Mouse (Mus musculus): ENCODE results near the gene Get4.

Gene Get4

DNA sequence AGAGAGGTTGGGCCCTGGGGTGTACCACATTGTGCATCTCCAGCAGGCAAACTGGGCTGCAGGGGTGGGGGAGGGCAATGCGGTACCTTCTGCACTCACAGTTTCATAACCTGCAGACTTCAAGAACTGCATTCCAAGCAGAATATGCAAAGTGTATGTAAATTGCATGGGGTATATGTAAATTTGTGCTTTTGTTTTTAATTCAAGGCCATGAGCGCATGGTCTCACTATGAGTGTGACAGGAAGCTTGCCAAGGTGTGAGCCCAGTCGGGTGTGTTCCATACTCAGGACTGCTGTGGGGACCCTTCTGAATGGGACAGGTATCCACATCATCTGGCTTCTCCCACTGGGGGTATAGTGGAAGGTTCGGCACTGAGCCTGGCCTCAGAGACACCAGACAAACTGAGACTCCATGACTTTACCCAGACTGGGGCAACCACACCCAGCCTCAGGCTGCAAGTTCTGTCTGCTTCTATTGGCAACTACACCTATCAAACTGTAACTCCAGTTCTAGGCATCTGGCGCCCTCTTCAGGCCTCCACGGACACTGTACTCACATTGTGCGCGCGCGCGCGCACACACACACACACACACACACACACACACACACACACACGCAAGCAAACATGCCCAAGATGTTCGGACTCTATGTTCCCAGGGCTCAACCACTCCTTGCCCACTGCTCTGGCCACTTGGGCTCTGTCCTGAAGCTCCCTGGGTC, 31.5 kb downstream of the Get4 start:
- in situ Hi-C loops (cut with MboI, MseI), result no loop called here

DNA sequence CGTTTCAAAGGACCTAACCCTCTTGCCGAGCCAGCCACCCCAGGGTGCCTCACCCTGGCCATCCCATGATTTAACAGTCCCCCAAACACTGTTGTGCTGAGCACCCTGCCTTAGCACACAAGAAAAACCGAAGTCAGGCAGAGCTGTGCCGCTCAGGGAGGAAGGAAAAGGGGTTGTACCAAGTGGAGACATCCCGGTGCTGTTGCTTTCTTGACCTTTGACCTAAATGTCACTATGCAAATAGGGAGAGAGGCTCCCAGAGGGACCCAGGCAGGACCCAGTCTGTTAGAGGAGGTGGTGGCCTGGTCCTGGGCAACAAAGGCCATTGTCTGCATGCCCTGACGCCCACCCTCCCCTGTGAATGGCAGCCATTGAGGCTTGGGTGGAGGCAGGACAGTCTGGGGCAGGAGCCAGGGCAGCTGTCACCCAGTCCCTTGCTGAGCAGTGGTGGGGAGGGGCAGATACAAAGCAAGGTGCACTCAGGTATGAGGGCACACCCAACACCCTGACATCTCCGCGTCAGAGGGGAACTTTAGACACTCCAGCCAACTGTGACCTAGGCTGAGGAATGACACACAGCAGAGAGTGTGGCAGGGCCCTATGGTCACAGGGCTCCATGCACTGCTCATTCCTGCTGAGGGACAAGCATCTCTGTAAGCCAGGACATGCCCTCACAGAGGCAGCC, 33.4 kb downstream of the Get4 start:
- in situ Hi-C loops (cut with MboI, MseI), result no loop called here

DNA sequence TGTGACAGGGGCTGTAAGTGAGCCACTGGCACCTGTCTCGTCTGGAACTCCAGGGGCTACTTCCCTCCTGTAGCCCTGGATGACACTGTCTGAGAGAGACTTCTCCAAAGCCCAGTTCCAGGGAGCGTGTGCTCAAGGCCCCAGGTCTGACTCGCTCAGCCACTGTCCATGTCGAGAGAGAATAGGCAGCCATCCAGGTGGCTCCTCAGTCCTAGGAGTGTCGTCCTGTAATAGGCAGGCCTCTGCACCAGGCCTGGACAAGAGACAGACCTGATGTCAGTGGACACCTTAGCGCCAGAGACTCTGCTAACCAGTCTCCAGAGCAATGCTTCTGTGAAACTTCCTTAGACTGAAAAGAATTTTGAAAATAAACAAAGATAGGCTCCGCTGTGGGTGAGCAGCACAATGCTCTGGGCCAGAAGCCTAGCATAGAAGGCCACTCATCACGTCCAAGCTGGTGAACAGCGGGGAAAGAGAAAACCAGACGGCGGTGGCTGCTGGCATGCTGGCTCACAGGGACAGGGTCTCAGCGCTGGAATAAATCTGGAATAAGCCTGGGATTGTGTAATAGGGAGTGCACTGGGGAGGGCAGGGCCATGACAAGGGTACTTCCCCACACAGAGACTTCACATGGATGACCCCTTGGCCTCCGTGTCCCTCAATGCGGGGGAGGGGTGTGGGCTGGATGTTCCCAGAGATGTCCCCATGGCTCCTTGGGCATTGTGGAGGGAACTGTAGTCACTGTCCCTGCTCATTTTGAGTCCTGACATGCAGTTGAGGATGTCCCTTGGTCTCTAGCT, 34.2 kb downstream of the Get4 start:
- in situ Hi-C loops (cut with MboI, MseI), result no loop called here

DNA sequence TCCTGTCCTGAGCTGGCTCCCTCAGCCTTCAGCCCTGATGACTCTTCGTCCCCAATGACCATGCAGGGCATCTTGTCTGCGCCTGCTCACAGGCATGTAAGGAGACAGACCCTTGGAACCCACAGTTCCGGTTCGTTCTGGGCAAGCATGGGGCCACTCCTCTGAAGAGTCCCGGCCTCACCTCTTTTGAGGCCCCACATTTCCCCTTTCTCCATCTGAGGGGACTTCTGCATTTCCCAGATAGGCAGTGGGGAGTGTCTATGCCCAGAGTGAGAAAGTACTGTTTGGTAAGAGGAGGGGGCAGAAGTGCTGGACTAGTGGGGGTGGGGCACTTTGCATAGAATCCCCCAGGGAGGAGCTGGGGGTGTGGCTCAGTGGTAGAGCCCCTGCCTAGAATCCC, 35.0 kb downstream of the Get4 start:
- in situ Hi-C loops (cut with MboI, MseI), result no loop called here

DNA sequence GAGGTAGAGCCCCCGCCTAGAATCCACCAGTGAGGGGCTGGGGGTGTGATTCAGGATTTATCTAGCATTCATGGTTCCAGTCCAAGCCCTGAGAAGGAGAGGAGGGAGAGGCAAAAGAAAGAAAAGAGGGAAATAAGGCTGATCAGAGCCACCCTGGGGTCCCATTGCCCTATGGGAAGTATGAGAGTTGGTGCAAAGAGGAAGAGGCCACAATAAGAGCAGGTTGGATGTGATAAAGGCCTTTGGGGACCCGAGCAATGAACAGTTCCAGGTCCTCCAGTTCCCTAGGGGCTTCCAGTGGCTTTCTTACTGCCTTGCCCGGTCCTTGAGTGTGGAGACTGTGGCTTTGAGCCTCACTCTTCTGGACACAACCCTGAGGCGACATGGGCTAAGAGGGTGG, 35.7 kb downstream of the Get4 start:
- in situ Hi-C loops (cut with MboI, MseI), result no loop called here

DNA sequence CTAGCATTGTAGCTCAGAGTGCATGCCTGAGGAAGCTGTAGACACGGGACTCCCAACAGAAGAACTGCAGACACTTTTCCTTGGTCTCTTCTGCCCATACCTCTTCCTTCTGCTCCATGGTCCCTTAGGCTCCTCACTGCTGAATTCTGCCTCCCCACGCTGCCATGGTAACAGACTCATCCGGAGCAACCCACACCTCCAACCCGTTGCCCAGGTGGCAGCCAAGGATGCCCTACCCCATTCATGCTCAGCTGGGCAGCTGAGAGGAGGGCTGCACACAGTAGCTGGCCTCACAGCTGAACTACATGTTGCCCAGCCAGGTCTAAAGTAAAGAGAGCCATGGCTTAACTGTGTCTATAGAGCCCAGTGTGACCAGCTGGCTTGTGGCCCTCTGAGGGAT, 36.5 kb downstream of the Get4 start:
- in situ Hi-C loops (cut with MboI, MseI), result no loop called here

DNA sequence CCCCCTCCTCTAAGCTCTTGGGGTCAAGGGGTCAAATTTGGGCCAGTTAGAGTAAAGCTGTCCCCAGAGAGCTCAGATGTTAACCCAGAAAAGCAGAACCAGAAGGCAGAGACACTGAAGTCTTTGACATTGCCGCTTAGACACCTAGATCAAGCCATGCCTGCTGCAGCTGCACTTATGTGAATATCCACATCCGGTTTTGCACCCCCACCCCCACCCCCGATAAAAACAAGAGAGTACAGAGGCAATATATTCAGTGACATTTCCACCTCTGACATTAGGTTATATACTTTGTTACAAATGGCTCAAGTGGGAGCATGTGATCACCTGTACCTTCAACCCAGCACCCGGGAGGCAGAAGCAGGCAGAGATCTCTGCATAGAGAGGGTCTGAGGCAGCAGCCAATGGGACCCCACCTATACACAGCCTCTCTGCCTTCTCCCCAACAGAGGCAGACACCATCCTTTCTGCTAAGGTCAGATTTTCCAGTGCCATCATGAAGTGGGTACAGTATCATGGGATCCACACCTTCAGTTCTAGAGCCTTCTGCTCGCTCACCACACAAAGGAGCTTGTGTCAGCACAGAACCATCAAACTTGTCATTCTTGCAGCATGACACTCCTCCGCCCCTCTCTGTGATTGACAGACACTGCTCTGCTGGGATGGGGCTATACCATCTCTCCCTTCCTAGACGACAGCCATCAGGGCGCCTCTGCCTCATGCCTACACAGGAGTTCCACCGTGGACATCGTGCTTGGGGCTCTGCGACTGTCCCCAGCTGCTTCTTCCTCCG, 38.5 kb downstream of the Get4 start:
- in situ Hi-C loops (cut with MboI, MseI), result loop anchor here (5.0 kb wide), 1 partner anchor 42 kb away; no protein-coding TSS in a partner anchor

DNA sequence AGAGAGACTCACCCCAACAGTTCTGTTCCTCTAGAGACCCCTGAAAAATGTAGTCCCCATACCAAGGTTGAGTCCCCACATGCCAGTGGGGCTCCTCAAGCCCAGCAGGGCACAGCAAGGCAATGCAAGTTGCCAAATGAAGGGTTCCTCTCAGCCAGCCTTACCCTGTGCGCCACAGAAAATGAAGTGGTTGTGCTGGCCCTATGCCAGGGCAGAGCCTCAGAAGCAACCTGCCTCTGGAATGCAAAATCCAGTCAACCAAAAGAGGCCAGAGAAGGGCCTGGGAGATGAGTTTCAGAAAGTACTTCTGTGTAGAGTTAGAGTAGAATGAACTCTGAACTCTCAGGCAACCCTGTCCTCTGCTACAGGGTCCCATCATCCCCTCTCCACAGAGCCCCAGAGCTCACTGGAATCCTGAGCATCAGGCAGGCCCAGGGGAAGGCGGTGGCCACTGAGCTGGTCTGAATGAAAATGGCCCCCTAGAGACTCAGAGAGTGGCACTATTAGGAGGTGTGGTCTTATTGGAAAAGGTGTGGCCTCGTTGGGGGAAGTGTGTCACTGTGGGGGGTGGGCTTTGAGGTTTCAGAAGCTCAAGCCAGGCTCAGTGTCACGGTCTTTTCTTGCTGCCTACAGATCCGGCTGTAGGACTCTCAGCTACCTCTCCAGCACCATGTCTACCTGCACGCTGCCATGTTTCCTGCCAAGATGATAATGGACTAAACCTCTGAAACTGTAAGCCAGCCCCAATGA, 39.9 kb downstream of the Get4 start:
- in situ Hi-C loops (cut with MboI, MseI), result loop anchor here (5.0 kb wide), 1 partner anchor 40 kb away; no protein-coding TSS in a partner anchor

DNA sequence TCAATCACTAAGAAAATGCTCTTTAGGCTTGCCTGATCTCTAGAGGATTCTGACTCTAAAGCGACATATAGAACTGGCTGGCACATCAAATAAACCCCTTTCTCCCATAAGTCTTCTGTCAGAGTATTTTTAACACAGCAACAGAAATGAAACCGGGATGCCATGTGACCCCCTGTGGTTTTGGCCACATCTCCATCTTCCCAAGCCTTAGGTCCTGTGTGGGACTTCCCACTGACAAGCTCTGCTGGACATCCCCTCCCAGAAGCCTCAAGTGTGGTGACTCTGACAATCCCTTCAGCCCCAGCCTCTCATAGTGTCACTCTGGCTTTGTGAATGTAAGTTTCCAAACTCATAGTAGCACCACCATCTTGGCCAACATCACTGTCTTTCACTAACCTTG, 42.0 kb downstream of the Get4 start:
- in situ Hi-C loops (cut with MboI, MseI), result loop anchor here (5.0 kb wide), 1 partner anchor 38 kb away; no protein-coding TSS in a partner anchor

DNA sequence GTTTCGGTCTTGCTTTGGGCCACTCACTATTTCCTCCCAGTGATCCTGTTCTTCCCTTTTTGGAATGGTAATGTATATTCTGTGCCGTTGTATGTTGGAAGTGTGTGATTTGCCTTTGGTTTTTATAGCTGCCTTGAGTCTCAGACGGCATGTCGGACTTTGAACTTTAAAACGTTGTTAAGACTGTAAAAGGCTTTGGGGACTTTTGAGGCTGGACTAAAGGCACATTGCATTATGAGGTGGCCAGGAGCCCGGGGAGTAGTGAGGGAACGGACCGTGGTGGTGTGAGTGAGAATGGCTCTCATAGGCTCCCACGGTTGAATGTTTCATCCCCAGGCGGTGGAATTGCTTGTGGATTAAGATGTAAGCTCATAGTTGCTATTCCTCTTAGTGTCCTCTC, 45.0 kb downstream of the Get4 start:
- in situ Hi-C loops (cut with MboI, MseI), result no loop called here

DNA sequence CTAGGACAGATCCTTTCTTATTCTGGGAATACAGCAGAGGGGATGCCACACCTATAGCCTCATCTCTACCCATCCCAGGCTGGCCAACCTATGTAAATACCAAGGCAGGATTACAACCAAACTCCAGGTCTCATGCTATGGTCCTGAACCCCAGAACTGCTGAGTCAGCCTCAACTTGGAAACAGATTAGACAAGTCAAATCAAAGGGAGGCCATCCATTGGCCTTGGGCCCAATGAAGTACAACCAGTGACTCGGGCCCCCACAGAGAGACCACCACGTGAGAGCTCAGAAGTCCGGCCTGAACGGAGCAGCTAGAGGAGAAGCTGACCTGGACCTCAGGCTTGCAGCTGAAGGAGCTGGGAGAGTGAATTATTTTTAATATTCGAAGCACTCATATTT, 45.6 kb downstream of the Get4 start:
- in situ Hi-C loops (cut with MboI, MseI), result no loop called here

DNA sequence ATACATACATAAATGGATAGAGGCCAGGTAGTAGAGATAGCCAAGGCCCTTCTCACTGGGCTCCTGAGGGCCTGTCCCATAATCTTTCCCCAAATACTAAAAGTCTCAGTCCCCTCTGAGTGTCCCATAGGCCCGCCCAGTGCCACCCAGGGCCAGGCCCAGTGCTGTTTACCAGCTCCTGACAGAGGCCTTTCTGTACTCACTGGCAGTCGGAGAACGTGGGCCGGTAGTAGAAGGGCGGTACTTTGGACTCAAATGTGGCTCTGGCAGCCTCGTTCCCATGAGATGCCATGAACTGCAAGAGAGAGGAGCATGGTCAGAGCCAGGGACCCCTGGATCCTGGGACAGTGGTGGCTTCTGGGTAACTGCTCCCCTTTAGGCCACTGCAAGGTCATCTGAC, 50.0 kb downstream of the Get4 start:
- in situ Hi-C loops (cut with MboI, MseI), result no loop called here

DNA sequence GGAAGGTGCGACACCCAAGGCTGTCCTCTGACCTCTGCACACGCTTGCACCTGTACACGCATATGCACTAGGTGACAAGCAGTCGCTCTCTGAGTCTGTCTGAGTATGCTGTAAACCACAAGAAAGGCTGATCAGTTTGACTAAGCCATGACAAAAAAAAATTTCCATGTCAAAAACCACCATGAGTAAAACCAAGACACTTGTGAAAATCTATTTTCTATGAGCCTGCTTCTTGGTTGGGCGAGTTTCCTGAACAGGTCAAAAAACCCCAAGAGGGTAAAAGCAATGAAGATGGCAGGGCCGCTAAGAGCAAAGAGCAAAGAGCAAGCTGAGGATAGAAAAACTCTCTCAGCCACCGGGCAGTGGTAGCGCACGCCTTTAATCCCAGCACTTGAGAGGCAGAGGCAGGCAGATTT, 51.5 kb downstream of the Get4 start:
- in situ Hi-C loops (cut with MboI, MseI), result no loop called here

DNA sequence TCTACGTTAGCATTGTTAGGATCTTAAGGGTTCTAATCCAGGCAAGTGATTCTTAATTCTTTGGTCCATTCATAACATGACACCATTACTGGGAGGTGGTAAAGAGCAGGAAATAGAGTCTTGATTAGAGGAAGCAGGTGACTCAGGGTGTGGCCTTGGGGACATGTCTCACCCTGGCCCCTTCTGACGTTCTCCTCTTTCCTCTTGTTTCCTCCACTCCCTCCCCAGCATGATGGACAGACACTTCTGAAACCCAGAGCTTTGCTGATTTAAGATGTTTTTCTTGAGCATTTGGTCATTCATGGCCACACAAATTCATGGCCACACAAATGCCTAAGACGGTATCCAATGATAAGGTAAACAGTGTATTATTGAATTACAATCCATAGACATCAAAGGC, 57.8 kb downstream of the Get4 start:
- in situ Hi-C loops (cut with MboI, MseI), result no loop called here

DNA sequence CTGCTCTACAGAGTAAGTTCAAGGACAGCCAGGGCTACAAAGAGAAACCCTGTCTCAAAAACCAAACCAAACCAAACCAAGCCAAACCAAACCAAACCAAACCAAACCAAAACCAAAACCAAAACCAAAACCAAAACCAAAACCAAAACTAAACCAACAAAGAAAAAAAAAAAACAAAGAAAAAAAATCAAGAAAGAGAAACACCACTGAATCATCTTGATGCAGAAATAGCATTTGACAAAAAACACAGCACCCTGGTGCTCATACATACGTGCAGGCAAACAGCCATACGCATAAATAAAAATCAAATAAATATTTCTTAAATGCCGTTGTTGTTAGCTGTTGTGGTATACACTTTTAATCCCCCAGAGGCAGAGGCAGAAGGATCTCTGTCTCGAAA, 58.4 kb downstream of the Get4 start:
- in situ Hi-C loops (cut with MboI, MseI), result no loop called here

DNA sequence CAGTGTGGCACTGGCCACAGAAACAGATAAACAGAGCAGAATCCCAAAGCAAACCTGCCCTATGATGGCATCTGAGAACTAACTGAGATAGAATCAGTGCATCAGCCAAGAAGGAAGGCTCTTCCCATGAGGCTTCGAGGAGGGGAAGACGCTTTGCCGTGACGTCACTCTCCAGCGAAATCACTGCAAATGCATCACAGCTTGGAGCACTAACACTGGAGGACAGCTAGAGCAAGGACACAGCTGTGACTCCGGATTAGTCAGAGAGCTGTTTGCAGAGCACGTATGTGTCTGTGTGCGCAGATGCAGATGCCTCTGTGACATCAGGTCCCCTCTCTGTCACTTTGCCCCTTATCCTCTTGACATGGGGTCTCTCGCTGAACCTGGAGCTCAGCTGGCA, 59.7 kb downstream of the Get4 start:
- in situ Hi-C loops (cut with MboI, MseI), result no loop called here

DNA sequence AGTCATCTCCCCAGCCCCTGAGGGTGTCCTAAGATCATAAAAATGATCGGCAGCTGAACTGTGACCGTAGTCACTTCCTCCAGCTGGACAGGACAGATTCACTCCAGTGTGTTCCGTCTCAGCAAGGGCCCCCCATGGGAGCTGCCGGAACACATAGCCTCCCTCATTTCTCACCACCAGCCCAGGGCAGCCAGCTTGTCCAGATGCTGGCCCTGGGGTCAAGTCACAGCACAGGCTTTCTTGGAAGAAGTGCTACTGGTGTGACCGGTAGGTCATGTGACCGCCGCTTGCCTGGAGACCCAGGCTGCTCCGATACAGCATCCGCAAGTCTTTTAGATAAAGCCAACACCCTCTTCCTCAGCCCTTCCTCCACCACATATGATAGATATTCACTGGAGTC, 61.4 kb downstream of the Get4 start:
- in situ Hi-C loops (cut with MboI, MseI), result no loop called here

DNA sequence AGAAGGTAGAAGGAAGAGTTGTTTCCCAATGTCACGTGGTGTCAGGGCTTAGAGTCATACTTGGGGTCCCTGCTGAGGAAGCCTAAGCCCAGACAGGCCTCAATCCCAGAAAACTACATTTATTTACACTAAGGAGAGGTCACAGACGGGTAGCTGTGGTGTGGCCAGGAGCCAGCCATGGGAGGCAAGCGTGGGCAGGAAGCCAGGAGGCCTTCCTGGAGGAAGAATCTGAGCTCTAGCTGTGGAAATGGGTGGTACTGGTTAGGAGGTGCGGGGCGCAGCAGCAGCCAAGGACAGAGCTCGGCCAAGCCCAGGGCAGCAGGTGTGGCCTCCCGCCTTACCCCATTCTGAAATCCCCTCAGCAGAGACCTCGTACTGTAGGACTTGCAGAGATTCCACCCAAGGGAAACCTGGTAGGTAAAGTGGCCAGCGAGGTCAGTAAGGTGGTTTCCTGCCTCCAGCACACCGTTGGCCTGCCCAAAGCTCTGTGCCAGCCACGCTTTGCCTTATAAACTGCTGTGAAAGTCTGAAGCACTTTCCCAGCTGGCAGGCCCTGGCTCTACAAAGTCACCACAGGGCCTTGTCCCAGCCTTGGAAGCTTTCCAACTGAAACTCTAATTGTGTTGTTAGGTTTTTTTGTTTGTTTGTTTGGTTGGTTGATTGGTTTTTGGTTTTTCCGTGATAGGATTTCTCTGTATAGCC, 63.0 kb downstream of the Get4 start:
- in situ Hi-C loops (cut with MboI, MseI), result no loop called here

DNA sequence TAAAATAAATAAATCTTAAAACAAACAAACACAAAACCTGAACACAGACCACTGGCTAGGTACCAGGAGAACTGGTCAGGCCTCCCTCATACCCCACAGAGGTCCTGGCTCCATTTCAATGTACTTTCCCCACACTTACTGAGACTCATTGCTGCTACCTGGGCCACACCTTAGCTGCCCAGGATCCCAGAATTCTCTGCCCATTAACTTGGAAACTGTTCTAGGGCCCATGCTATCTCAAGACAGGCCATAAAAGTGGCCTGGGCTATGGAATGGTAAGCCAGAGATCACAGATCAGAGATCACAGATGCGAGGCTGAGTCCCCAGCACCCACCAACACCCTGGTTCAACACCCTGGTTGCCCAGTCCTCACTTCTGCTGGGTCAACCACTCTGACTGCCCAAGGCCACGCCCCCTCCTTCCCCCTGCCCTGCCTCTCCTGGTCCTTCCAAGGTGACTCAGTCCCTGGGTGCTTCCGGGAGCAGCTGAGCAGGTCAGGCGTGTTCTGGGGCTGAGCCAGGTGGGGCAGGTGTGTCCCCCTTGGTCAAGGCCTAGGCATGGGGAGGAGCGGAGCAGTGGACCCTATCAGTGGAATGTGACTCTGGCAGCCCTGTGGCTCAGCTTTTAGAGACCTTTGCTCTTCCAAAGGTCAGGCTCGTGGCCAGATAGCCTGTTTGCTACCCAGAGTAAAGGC, 65.0 kb downstream of the Get4 start:
- in situ Hi-C loops (cut with MboI, MseI), result no loop called here
